Comparison of ENCODE assay signal across 8 mouse cellular contexts in genomic region chr3:118561554-118562310, GRCm38 (mm10). TPM values are rescaled to one million over a fixed set of nuclear protein-coding genes. Genes with fewer than 3 reads are reported as not detected.
DNase-seq lines count a peak whose midpoint lies in the region; ATAC-seq and TF ChIP-seq lines count a peak whose summit lies in the region.

Gene Dpyd (plus strand): TSS chr3:118562129.

- H3K9me3 ChIP-seq in forebrain, embryonic 13.5 days (replicated peaks), result no peaks in the 10 kb centered on the region
- H3K9me3 ChIP-seq in heart, embryonic 16.5 days (replicated peaks; ENCODE audit: control insufficient read depth, low read length), result no peaks in the 10 kb centered on the region
- no peaks in the 10 kb centered on the region for H3K9me3 ChIP-seq in liver, embryonic 15.5 days (replicated peaks)

- no peak for TF ChIP-seq CTCF in olfactory bulb, adult 2 months (IDR thresholded peaks at IDR 0.05; ENCODE audit: insufficient read depth, low read depth, low read length)

- ATAC-seq in forebrain, embryonic 13.5 days, result peak; percentile 100
- ATAC-seq in heart, embryonic 16.5 days (replicated peaks; ENCODE audit: extremely low read depth, insufficient read depth, low FRiP score), result peak; percentile 99
- peak; percentile 91 for ATAC-seq in liver, embryonic 15.5 days (ENCODE audit: insufficient read depth)

- H3K4me2 ChIP-seq in forebrain, embryonic 13.5 days, result peak within 1 kb of the TSS; percentile 91
- H3K4me2 ChIP-seq in heart, embryonic 16.5 days (ENCODE audit: low read depth, low read length), result peak within 1 kb of the TSS; percentile 88
- peak within 1 kb of the TSS; percentile 47 for H3K4me2 ChIP-seq in liver, embryonic 15.5 days

- H3K4me1 ChIP-seq in forebrain, embryonic 13.5 days, result no peaks in the 10 kb centered on the region
- H3K4me1 ChIP-seq in heart, embryonic 16.5 days (ENCODE audit: control insufficient read depth, insufficient read depth, low read length), result no peaks in the 10 kb centered on the region
- H3K4me1 ChIP-seq in liver, embryonic 15.5 days (replicated peaks), result no peaks in the 10 kb centered on the region
- peaks cover 8% of the 10 kb centered on the region; the same call in 1 of the 2 replicates for H3K4me1 ChIP-seq in olfactory bulb, adult 2 months (ENCODE audit: control insufficient read depth, insufficient read depth, low read length)

- peak within 1 kb of the TSS; percentile 78 for H3K9ac ChIP-seq in forebrain, embryonic 13.5 days
- H3K9ac ChIP-seq in heart, embryonic 16.5 days (ENCODE audit: low read length), result peak within 1 kb of the TSS; percentile 81
- peak within 1 kb of the TSS; percentile 35; the same call in 1 of the 2 replicates for H3K9ac ChIP-seq in liver, embryonic 15.5 days

- no peaks in the 10 kb centered on the region for H3K36me3 ChIP-seq in forebrain, embryonic 13.5 days (ENCODE audit: poor library complexity, severe bottlenecking)
- H3K36me3 ChIP-seq in heart, embryonic 16.5 days (ENCODE audit: control insufficient read depth, insufficient read depth), result no peaks in the 10 kb centered on the region
- H3K36me3 ChIP-seq in liver, embryonic 15.5 days (replicated peaks), result no peaks in the 10 kb centered on the region

- peak within 1 kb of the TSS; percentile 67 for H3K4me3 ChIP-seq in forebrain, embryonic 13.5 days
- H3K4me3 ChIP-seq in heart, embryonic 16.5 days (ENCODE audit: low read length), result peak within 1 kb of the TSS; percentile 84
- H3K4me3 ChIP-seq in liver, embryonic 15.5 days (replicated peaks), result peak within 1 kb of the TSS; percentile 56
- H3K4me3 ChIP-seq in olfactory bulb, adult 2 months (ENCODE audit: insufficient read depth, low read depth, low read length), result peak within 1 kb of the TSS; percentile 53

- no peak within 1 kb of the TSS for H3K27ac ChIP-seq in forebrain, embryonic 13.5 days
- no peak within 1 kb of the TSS; the same call in 1 of the 2 replicates for H3K27ac ChIP-seq in heart, embryonic 16.5 days (ENCODE audit: low read length)
- H3K27ac ChIP-seq in liver, embryonic 15.5 days (replicated peaks), result 0 out of 2 replicates have a peak within 1 kb of the TSS, but pooled peaks have one; percentile 45
- H3K27ac ChIP-seq in olfactory bulb, adult 2 months (ENCODE audit: insufficient read depth, low read depth, low read length), result no peak within 1 kb of the TSS

- DNase-seq in ES-CJ7 (ENCODE audit: low read depth, low spot score), result peak; percentile 83
- peak; percentile 13 for DNase-seq in c-Kit-positive CD71-negative TER-119-negative erythroid progenitor cells, embryonic 14.5 days (ENCODE audit: low read depth)
- peak; percentile 89 to 91 for DNase-seq in kidney, postnatal 36 days
- peak; percentile 62 for DNase-seq in urinary bladder, postnatal 25 days (ENCODE audit: low spot score)

- no peak for TF ChIP-seq POLR2A in olfactory bulb, adult 2 months (IDR thresholded peaks at IDR 0.05; ENCODE audit: insufficient read depth, low read depth, low read length)

- no peaks in the 10 kb centered on the region for H3K27me3 ChIP-seq in forebrain, embryonic 13.5 days
- no peaks in the 10 kb centered on the region for H3K27me3 ChIP-seq in heart, embryonic 16.5 days (ENCODE audit: control insufficient read depth, insufficient read depth, low read length)
- no peaks in the 10 kb centered on the region for H3K27me3 ChIP-seq in liver, embryonic 15.5 days

- WGBS in forebrain, embryonic 13.5 days, result 6% methylated on average over 19 of the region's 19 CpGs
- 6% methylated on average over 18 of the region's 19 CpGs for WGBS in heart, embryonic 16.5 days
- WGBS in liver, embryonic 15.5 days (ENCODE audit: insufficient replicate concordance), result 3% methylated on average over 19 of the region's 19 CpGs
- WGBS in olfactory bulb, adult 2 months, result 6% methylated on average over 19 of the region's 19 CpGs

RNA-seq across cellular contexts. Expression of gene Dpyd, which starts in this region (rescaled TPM):
- polyA plus RNA-seq in forebrain, embryonic 13.5 days (2015; fragmentation: Nextera tagmentation; extraction: Ambion mirVana), result 5.7 and 6.6 TPM in 2 replicates
- 3.0 and 3.7 TPM in 2 replicates for polyA plus RNA-seq in heart, embryonic 16.5 days (2015; fragmentation: Nextera tagmentation; extraction: Ambion mirVana)
- 6.3 and 6.9 TPM in 2 replicates for polyA plus RNA-seq in liver, embryonic 15.5 days (2015; fragmentation: Nextera tagmentation; extraction: Ambion mirVana)
- polyA plus RNA-seq in olfactory bulb, adult 2 months (2012; ENCODE audit: insufficient read depth, insufficient read length, low replicate concordance, missing spikeins), result not detected in 2 replicates

Comparison
In these comparisons a context has a peak if more than half of its experiments do, and no peak if none do; other contexts are left out.
1. DNase-seq: peak in every context shown above with its lines; median percentile 90 in kidney, postnatal 36 days; 83 in ES-CJ7; 62 in urinary bladder, postnatal 25 days; 13 in c-Kit-positive CD71-negative TER-119-negative erythroid progenitor cells, embryonic 14.5 days.